Mouse (Mus musculus) olfactory bulb, adult 2 months (tissue): ENCODE data around the gene Lrrc28.

Source experiments
- CTCF ChIP-seq: fragments of 200-500 bp; IDR thresholded peaks from 2 replicates; pipeline ENCODE4 v1.5.1; 2012; ENCODE audit warnings: low read depth, mild to moderate bottlenecking, low read length, moderate library complexity; ENCODE audit not compliant: insufficient read depth
- POLR2A ChIP-seq: fragments of 200-500 bp; IDR thresholded peaks from 2 replicates; pipeline ENCODE4 v1.6.1; 2012; ENCODE audit warnings: mild to moderate bottlenecking, low read depth, low read length, moderate library complexity; ENCODE audit not compliant: insufficient read depth

DNA sequence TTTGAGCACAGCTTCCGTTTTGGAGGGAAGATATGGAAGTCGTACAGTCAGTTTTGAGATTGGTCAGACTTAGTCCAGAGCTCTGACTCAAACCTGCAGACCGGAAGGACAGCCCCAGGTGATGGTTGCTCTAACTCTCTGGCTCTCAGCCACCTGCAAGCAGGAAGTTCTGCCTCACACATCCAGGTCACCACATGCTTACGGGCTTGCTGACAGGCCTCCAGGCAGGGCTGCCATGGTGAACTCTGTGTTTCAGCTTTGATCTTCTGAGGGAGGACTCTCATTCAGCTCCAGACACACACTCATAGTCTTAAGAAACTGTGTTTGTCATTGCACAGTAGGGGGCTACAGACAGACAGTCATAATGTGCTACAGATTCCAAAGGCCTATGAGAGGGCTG is 161.4 kb downstream of the Lrrc28 start:
- TF ChIP-seq POLR2A = no peak
- no peak for TF ChIP-seq CTCF
